In genomic region chr17:86215771-86216170, GRCm38 (mm10) we compare ENCODE assay signal across 8 mouse cellular contexts. TPM values are rescaled to one million over a fixed set of nuclear protein-coding genes. Genes with fewer than 3 reads are reported as not detected.
A peak's percentile ranks its signal among the peaks of the same experiment; 100 is the strongest.
DNase-seq lines count a peak whose midpoint lies in the region; ATAC-seq lines count a peak whose summit lies in the region.

No protein-coding gene starts in this region.

- no peaks in the 10 kb centered on the region for H3K9me3 ChIP-seq in kidney, embryonic 15.5 days (replicated peaks)
- no peaks in the 10 kb centered on the region for H3K9me3 ChIP-seq in midbrain, embryonic 13.5 days
- H3K9me3 ChIP-seq in heart, embryonic 10.5 days: no peaks in the 10 kb centered on the region

- peaks cover 4% of the 10 kb centered on the region; the same call in 1 of the 2 replicates for H3K4me1 ChIP-seq in kidney, embryonic 15.5 days
- peaks cover 6% of the 10 kb centered on the region; the same call in 1 of the 2 replicates for H3K4me1 ChIP-seq in midbrain, embryonic 13.5 days (replicated peaks)
- peaks cover 32% of the 10 kb centered on the region for H3K4me1 ChIP-seq in heart, embryonic 10.5 days

- no peak overlapping the region for H3K4me3 ChIP-seq in kidney, embryonic 15.5 days (replicated peaks)
- H3K4me3 ChIP-seq in midbrain, embryonic 13.5 days (replicated peaks): no peak overlapping the region
- no peak overlapping the region for H3K4me3 ChIP-seq in heart, embryonic 10.5 days

- no peak overlapping the region for H3K9ac ChIP-seq in kidney, embryonic 15.5 days
- no peak overlapping the region for H3K9ac ChIP-seq in midbrain, embryonic 13.5 days (replicated peaks)

- no peaks in the 10 kb centered on the region for H3K27me3 ChIP-seq in kidney, embryonic 15.5 days
- no peaks in the 10 kb centered on the region for H3K27me3 ChIP-seq in midbrain, embryonic 13.5 days
- no peaks in the 10 kb centered on the region for H3K27me3 ChIP-seq in heart, embryonic 10.5 days (ENCODE audit: insufficient read depth, poor library complexity, severe bottlenecking)

- DNase-seq in kidney, adult 11 months: peak; percentile 69
- DNase-seq in ZHBTc4 (ENCODE audit: low read depth, low spot score): peak; percentile 43
- peak; percentile 81 for DNase-seq in kidney, postnatal 10 days
- peak; percentile 26 to 67 for DNase-seq in natural killer cell, adult 2 months (ENCODE audit: low spot score in 2 of 2)
- DNase-seq in layer of hippocampus, adult 11-12 months (ENCODE audit: low spot score): no peak
- DNase-seq in heart, embryonic 10.5 days (ENCODE audit: low spot score): no peak

- no peaks in the 10 kb centered on the region for H3K36me3 ChIP-seq in kidney, embryonic 15.5 days
- H3K36me3 ChIP-seq in midbrain, embryonic 13.5 days: no peaks in the 10 kb centered on the region
- H3K36me3 ChIP-seq in heart, embryonic 10.5 days: no peaks in the 10 kb centered on the region

- ATAC-seq in kidney, embryonic 15.5 days (replicated peaks; ENCODE audit: low FRiP score): no peak
- no peak for ATAC-seq in midbrain, embryonic 13.5 days

- WGBS in kidney, embryonic 15.5 days: 83% methylated on average over 7 of the region's 7 CpGs
- 85% methylated on average over 7 of the region's 7 CpGs for WGBS in midbrain, embryonic 13.5 days
- 77% methylated on average over 7 of the region's 7 CpGs for WGBS in heart, embryonic 10.5 days

- no peak overlapping the region for H3K27ac ChIP-seq in kidney, embryonic 15.5 days
- H3K27ac ChIP-seq in midbrain, embryonic 13.5 days: no peak overlapping the region
- H3K27ac ChIP-seq in heart, embryonic 10.5 days: no peak overlapping the region

- H3K4me2 ChIP-seq in kidney, embryonic 15.5 days: no peak overlapping the region
- H3K4me2 ChIP-seq in midbrain, embryonic 13.5 days (replicated peaks): no peak overlapping the region

RNA-seq across cellular contexts. Expression of gene Prkce, which starts 48.2 kb away (rescaled TPM):
- 6.8 and 7.1 TPM in 2 replicates for polyA plus RNA-seq in kidney, embryonic 15.5 days (2015; fragmentation: Nextera tagmentation; extraction: Ambion mirVana)
- 9.7 and 11.8 TPM in 2 replicates for polyA plus RNA-seq in midbrain, embryonic 13.5 days (2015; fragmentation: Nextera tagmentation; extraction: Ambion mirVana)
- 9.4 and 12.5 TPM in 2 replicates for polyA plus RNA-seq in heart, embryonic 10.5 days (2016; fragmentation: Nextera tagmentation; extraction: Ambion mirVana)

Comparison
In these comparisons a context has a peak if more than half of its experiments do, and no peak if none do; other contexts are left out.
1. DNase-seq: peak in kidney, adult 11 months (single experiment), ZHBTc4 (single experiment), kidney, postnatal 10 days (single experiment) and natural killer cell, adult 2 months (2 of 2); none in layer of hippocampus, adult 11-12 months (single experiment) and heart, embryonic 10.5 days (single experiment).